Mouse (Mus musculus) spleen, adult 2 months (tissue): Measurements from ENCODE around the gene Plin1.

ENCODE experiments used
- CTCF ChIP-seq: fragments of 200-500 bp; IDR thresholded peaks from 2 replicates; pipeline ENCODE4 v1.5.1; 2011; ENCODE audit warnings: mild to moderate bottlenecking, inconsistent platforms; ENCODE audit not compliant: insufficient read depth, insufficient read length, insufficient replicate concordance; ENCODE audit errors: extremely low read depth
- POLR2A ChIP-seq: fragments of 200-500 bp; IDR thresholded peaks from 2 replicates; pipeline ENCODE4 v1.6.1; 2011; ENCODE audit warnings: low read depth, low read length, inconsistent platforms

- TF ChIP-seq POLR2A (no peak), CTCF (no peak)
Observed at GRCm38 (mm10) chr7:79782516-79782855, 49.8 kb upstream of the Plin1 start.
